Mouse (Mus musculus): Measurements from ENCODE around the gene Fkbp11.

Gene Fkbp11

DNA sequence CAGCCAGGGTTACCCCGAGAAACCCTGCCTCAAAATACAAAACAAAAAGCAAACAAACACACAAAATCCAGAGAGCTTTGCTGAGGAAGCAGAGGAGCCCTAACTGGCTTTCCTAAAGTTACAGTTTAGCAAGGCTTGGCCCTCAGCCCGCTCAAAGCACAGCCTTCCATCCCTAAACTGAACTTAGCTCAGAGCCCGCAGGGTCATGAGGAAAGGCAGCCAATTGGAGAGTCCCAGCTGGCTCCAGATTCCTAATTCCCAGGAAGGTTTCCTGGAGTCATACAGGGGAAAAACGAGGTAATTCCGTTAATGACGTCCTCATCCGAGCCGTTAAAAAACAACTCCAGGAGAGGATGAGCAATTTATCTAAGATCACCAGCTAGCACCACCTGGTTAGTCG, 32.3 kb downstream of the Fkbp11 start:
- no peak for DNase-seq (ENCODE audit: low spot score in 2 of 2)

DNA sequence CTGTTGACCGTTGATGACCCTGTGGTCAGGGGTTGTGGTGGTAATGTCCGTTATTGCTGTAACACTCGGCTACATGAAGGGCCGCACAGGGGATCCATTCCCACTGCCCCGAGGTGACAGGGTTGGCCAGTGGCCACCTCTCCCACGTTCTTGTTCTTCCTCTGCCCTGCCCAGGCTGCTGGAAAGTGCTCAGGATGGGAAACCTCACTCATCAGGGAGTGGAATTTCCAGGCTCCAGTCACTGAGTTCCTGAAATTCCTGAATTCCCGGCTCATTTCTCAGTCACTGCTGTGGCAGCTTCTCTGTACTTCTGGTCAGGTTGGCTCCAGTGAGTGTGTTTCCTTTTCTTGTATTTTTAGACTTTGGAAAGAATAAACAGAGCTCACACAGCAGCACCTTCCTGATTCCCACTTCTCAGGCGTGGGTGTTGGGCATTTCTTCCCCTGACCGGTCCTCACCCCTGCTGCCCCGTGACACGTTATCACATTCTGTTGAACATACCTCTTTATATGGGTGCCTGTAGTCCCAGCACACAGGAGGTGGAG, 35.8 kb downstream of the Fkbp11 start:
- no peak for DNase-seq (ENCODE audit: low spot score in 2 of 2)

DNA sequence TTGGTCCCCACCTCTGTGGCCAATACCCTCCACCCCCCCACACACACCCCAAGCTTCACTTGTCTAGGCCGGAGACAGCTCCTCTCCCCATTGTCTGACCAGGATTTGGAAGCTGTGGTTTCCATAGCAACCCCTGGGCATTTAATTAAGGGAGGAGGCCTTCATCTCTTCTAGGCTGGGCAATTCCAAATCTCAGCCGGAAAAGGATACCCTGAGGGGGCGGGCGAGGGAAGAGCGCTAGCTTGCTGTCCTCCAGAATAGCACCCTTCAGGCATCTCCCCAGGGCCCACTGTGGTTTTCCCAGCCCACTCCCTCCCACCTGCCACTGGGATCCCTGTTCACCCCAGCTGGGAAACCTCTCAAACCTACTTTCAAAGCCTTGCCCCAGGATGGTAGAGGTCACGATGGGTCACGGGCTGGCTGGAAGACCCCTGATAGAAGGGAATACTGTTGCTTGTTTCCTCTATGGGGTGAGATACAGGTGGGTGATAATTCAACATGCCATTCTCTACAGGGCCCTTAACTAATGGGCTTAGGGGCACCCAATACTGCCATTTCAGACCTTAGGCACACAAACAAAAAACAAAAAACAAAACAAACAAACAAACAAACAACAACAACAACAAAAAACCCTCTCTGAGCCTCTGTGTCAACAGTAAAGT, 36.4 kb downstream of the Fkbp11 start:
- no peak for DNase-seq (ENCODE audit: low spot score in 2 of 2)

DNA sequence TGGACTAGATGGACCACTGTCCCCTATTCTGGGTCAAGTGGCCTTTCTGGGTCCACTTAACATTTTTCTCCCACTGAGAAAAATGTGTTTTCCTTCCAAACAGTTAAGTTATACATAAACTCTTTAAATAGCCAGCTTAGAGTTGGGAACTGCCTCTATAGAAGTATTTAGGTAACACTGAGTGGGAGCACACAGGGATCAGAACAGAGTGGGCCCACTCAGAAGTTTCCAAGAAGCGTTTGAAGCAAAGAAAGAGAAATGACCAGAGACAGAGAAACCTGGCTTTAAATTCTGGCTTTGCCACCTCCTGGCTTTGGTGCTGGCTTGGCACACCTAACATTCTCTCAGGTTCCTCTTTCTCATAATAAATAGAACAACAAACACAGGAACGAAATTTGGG, 38.3 kb downstream of the Fkbp11 start:
- DNase-seq (ENCODE audit: low spot score in 2 of 2) = no peak

DNA sequence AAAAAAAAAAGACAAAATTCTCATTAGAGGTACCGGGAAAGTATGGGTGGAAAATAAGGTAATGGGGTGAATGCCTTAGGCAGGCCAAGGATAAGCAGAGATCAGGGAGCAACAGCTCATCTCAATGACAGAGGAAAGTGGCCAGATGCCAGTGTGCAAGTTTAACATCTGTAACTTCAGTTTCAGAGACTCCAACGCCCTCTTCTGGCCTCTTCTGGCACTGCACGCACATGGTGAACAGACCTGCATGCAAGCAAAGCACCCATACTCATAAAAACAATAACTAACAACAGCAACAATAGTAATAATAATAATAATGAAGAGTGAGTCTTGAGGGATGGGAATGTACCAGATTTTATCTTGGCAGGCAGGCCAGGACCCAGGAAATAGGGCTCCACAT, 42.1 kb downstream of the Fkbp11 start:
- no peak for DNase-seq (ENCODE audit: low spot score in 2 of 2)

DNA sequence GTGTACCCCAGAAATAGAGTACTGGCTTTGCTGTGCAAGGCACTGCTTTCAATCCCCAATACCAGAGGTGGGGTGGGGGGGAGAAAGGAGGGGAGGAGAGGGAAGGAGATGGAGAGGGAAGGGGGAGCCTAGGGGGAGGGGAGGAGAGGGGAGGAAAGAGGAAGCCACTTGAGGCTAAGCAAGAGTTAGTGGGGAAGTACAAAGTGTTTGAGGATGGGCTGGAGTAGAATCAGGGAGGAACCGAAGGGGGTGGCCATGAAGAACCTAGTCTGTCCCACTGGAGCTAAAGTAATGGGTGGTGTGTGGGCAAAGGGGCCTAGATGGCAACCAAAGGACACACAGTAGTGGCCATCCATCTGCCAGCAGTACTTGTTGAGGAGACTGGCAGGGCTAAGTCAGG, 44.3 kb downstream of the Fkbp11 start:
- no peak for DNase-seq (ENCODE audit: low spot score in 2 of 2)

DNA sequence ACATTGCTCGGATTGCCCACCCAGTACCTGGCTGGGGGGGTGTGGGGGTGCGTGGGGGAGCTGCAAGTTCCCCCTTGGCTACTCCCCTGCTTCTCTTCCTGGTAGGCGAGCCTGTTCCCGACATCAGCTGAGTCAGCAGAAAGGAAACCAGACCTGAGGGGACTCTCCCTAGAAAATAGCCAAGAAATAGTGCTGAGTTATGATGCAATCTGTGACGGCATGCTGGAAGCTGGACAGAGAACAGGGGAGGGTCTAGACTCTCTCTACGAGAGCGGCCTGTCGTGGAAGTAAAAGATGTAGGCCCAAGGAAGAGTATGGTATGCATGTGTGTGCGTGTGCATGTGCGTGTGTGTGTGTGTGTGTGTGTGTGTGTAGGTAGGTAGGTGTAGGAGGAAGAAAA, 44.8 kb downstream of the Fkbp11 start:
- DNase-seq (ENCODE audit: low spot score in 2 of 2) = no peak

DNA sequence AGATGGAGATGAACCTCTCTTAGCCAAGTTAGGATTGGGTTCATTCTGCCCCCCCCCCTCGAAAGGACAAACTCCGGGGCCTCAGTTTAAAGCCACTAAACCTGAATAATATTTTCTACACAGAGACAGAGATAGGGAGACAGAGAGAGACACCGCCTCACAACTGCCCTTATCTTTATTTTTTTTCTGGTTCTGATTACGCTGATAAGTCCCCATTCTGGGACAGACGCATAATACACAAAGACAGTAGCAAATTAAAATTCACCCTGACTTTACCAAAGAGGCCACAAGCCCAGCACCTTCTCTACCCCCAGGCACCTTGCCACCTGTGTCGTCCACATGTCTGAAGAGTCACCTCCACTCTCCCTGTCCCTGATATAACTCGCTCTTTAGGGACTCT, 46.4 kb downstream of the Fkbp11 start:
- DNase-seq (ENCODE audit: low spot score in 2 of 2) = no peak

DNA sequence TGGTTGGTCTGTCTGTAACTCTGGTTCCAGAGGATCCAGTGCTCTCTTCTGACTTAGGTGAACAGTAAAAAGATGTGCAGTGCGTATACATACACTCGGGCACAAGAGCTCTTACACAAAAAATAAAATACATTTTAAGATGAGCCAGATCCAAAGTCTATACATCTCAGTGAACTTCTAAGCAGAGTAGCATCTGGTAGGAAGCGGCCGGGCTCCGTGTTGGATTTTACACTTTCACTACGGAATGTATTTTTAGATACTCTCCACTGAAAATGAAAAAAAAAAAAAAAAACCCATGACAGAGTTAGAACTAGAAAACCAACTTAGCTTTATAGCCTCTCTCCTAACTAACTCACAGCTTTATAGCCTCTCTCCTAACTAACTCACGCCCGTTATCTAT, 47.3 kb downstream of the Fkbp11 start:
- DNase-seq (ENCODE audit: low spot score in 2 of 2) = no peak

DNA sequence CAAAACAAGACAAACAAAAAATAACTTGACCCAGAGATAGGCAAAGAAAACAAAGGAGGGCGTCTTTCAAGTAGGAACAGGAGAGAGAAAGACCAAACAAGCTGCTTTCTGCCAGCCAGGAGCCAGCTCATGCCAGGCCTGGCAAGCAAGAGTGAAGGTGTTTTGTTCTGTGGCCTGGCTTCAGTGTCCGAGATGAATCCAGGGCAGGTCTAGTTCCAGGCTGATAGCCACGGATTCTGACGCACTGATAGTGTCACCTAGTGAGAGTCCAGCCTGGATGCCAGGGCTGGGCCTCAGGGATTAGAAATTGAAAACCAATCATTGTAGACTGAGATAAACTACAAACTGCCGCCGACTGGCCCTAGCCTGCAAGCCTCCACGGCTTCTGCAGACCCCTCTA, 50.0 kb downstream of the Fkbp11 start:
- DNase-seq (ENCODE audit: low spot score in 2 of 2) = no peak

DNA sequence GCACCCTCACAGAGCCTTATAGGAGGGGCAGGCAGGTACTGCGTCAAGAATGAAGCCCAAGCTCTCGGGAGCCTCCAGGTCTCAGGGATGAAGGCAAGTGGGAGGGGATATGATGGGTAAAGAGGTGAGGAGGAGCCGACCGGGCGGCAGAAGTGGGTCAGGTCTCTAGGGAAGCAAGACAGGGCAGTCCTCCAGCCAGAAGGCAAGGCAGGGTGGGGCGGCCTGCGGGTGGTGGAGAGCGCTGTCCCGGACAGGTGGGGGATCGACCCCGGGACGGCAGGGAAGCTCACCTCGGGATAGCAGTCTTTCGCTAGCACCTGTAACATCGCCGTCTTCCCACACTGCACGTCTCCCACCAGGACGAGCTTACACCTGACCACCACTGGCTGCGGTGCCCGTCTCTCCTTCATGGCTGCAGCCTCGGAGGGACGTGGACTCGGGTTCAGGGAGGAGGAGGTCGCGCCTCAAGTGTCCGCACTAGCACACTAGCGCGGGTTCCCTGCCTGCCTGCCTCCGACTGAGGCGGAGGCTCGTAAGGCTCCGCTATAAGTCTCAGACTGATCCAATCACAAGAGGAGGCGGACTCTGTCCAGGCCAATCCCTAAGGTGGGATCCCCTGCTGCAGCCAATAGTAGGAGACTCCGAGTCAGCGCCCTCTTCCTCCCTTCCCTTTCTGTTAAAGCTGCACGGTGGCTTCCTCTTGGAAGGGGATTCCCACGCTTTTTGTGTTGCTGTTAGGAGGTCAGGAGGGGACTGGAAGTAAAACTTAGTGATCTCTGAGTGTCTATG, 50.9 kb downstream of the Fkbp11 start, which contains the start of gene Rnd1:
TSS of gene Rnd1 (minus strand) at position 522 of the 789 bp plus-strand sequence.
- peak; percentile 19 to 32 for DNase-seq (ENCODE audit: low spot score in 2 of 2)

DNA sequence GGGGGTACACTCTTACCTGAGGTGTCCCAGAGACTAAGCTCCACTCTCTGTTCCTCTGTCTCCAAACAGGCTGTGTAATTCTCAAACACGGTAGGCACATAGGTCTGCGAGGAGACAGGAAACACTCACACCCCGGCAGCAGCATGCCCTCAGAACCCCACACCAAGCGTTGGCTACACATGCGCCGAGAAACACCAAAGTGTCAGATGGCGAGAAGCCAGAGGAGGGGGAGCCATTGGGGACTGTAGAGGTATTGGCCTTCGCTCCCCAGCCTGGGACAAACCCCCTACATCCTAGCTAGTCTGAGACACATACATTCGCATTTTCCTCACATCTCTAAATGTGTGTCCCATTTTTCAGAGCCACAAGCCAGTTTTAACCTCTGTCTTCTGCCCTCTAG, 51.5 kb downstream of the Fkbp11 start:
- no peak for DNase-seq (ENCODE audit: low spot score in 2 of 2)

DNA sequence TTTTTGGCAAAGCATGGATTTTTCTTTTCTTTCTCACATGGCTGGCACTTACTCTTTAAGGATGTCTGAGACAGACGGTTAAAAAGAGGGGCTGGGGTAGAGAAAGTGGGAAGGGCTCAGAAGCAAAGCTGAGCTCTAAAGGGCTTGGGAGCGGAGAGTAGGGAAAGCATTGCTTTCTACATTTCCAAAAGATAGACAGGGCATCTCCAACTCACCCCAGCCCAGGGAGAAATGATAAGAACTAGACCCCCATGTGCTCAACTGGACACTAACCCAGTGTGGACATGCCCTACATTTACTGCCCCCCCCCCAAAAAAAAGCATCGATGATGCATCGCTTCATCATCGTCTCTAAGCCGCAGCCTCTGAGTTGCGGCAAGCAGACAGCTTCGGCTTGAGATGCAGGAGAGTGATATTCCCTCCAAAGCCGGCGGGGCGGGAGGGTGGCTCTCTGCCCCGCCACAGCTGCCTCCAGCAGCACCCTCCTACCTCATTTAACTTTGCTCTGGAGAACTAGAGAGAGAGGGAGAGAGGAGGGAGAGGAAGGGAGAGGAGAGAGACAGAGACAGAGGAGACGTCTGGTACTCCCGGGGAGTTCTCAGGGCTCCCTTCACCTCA, 52.3 kb downstream of the Fkbp11 start:
- DNase-seq (ENCODE audit: low spot score in 2 of 2) = no peak

DNA sequence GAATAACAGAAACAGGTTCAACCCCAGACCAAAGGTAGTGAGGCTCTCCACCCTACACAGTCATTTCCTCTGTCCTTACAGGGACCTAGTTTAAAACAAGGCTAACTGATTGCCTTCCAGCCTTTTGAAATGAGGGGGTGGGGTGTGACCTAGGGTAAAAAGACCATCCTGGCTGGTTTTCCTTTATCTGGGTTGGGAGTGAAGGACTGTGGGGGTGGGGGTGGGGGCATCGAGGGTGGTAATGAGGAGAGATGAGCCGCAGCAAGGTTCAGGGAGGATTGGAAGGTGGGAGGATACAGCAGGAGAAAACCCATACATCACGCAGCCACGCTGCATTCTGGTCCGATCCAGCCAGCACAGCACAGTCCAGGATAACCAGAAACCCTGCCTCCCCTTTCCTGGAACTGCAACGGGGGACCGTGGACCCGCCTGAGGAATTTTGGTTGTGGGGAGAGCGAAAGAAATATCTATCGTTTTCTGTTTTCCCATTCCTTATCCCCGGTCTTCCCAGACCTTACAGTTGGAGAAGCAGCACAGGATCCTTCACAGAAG, 52.9 kb downstream of the Fkbp11 start:
- no peak for DNase-seq (ENCODE audit: low spot score in 2 of 2)

Measured in spleen, postnatal 14 days (tissue).